8 mouse cellular contexts compared by ENCODE assay signal in genomic region chr17:35052271-35052798, GRCm38 (mm10). TPM values are rescaled to one million over a fixed set of nuclear protein-coding genes. Genes with fewer than 3 reads are reported as not detected.
DNase-seq lines count a peak whose midpoint lies in the region; ATAC-seq lines count a peak whose summit lies in the region.
"Had no signal": no experiment of that assay in that cellular context is flagged by ENCODE, and none has a peak within 500 bp of the region (broad histone marks: within the 10 kb centered on the region; RNA-seq: fewer than 3 reads in every experiment).

No protein-coding gene starts in this region.

- H3K9ac ChIP-seq in lung, embryonic 15.5 days = peak overlapping the region; percentile 78
- peak overlapping the region; percentile 77 for H3K9ac ChIP-seq in limb, embryonic 12.5 days (replicated peaks)
- H3K9ac ChIP-seq in stomach, embryonic 14.5 days (replicated peaks; ENCODE audit: low read depth, low read length) = peak overlapping the region; percentile 45

- peak overlapping the region; percentile 94 for H3K4me2 ChIP-seq in lung, embryonic 15.5 days
- peak overlapping the region; percentile 86 for H3K4me2 ChIP-seq in limb, embryonic 12.5 days
- H3K4me2 ChIP-seq in stomach, embryonic 14.5 days (replicated peaks; ENCODE audit: low read depth, low read length) = peak overlapping the region; percentile 90

- peak overlapping the region; percentile 99 for H3K27ac ChIP-seq in lung, embryonic 15.5 days
- H3K27ac ChIP-seq in forebrain, embryonic 10.5 days = peak overlapping the region; percentile 98
- H3K27ac ChIP-seq in limb, embryonic 12.5 days = peak overlapping the region; percentile 95
- peak overlapping the region; percentile 100 for H3K27ac ChIP-seq in stomach, embryonic 14.5 days (ENCODE audit: low read length)

- WGBS in lung, embryonic 15.5 days = 66% methylated on average over 12 of the region's 12 CpGs
- 85% methylated on average over 12 of the region's 12 CpGs for WGBS in forebrain, embryonic 10.5 days
- 89% methylated on average over 12 of the region's 12 CpGs for WGBS in limb, embryonic 12.5 days
- WGBS in stomach, embryonic 14.5 days = 71% methylated on average over 12 of the region's 12 CpGs

- H3K36me3 ChIP-seq in lung, embryonic 15.5 days = peaks cover 47% of the 10 kb centered on the region
- H3K36me3 ChIP-seq in forebrain, embryonic 10.5 days (replicated peaks) = peaks cover 52% of the 10 kb centered on the region
- H3K36me3 ChIP-seq in limb, embryonic 12.5 days = peaks cover 49% of the 10 kb centered on the region
- H3K36me3 ChIP-seq in stomach, embryonic 14.5 days (ENCODE audit: control insufficient read depth, insufficient read depth, low read length) = peaks cover 47% of the 10 kb centered on the region

- no peaks in the 10 kb centered on the region for H3K9me3 ChIP-seq in lung, embryonic 15.5 days
- peaks cover 8% of the 10 kb centered on the region; the same call in 1 of the 2 replicates for H3K9me3 ChIP-seq in forebrain, embryonic 10.5 days
- H3K9me3 ChIP-seq in limb, embryonic 12.5 days = no peaks in the 10 kb centered on the region
- H3K9me3 ChIP-seq in stomach, embryonic 14.5 days (ENCODE audit: control insufficient read depth, low read depth, low read length) = no peaks in the 10 kb centered on the region

- ATAC-seq in lung, embryonic 15.5 days (ENCODE audit: borderline replicate concordance, extremely low read depth, low FRiP score, low TSS enrichment) = no peak
- no peak for ATAC-seq in limb, embryonic 12.5 days (ENCODE audit: insufficient number of reproducible peaks, insufficient read depth, low FRiP score, low TSS enrichment, low read depth)
- no peak for ATAC-seq in stomach, embryonic 14.5 days (ENCODE audit: insufficient number of reproducible peaks, insufficient read depth, low FRiP score, low read depth)
- ATAC-seq in monocyte, adult 5-6 weeks (replicated peaks; ENCODE audit: insufficient number of reproducible peaks, low FRiP score, low TSS enrichment, poor library complexity, severe bottlenecking) = no peak

- no peaks in the 10 kb centered on the region for H3K27me3 ChIP-seq in lung, embryonic 15.5 days
- H3K27me3 ChIP-seq in forebrain, embryonic 10.5 days (ENCODE audit: poor library complexity, severe bottlenecking) = no peaks in the 10 kb centered on the region
- H3K27me3 ChIP-seq in limb, embryonic 12.5 days = no peaks in the 10 kb centered on the region
- H3K27me3 ChIP-seq in stomach, embryonic 14.5 days (ENCODE audit: control insufficient read depth, insufficient read depth, low read length) = no peaks in the 10 kb centered on the region

- peaks cover 40% of the 10 kb centered on the region for H3K4me1 ChIP-seq in lung, embryonic 15.5 days
- peaks cover 57% of the 10 kb centered on the region for H3K4me1 ChIP-seq in forebrain, embryonic 10.5 days
- peaks cover 40% of the 10 kb centered on the region for H3K4me1 ChIP-seq in limb, embryonic 12.5 days (replicated peaks)
- peaks cover 32% of the 10 kb centered on the region for H3K4me1 ChIP-seq in stomach, embryonic 14.5 days (ENCODE audit: control insufficient read depth, insufficient read depth, low read length)

- no peak for DNase-seq in lung, adult 18-20 months
- no peak for DNase-seq in forebrain, embryonic 10.5 days (ENCODE audit: extremely low spot score, low spot score)
- DNase-seq in gastrocnemius, adult 18-20 months (ENCODE audit: low spot score) = no peak

- H3K4me3 ChIP-seq in lung, embryonic 15.5 days = peak overlapping the region; percentile 71
- H3K4me3 ChIP-seq in forebrain, embryonic 10.5 days = peak overlapping the region; percentile 72
- H3K4me3 ChIP-seq in limb, embryonic 12.5 days (replicated peaks) = peak overlapping the region; percentile 70
- peak overlapping the region; percentile 78 for H3K4me3 ChIP-seq in stomach, embryonic 14.5 days (ENCODE audit: low read depth, low read length)

RNA-seq across cellular contexts. Expression of gene Clic1, which starts 2.6 kb away (rescaled TPM):
- 283 and 300 TPM in 2 replicates for polyA plus RNA-seq in lung, embryonic 15.5 days (2015; fragmentation: Nextera tagmentation; extraction: Ambion mirVana)
- polyA plus RNA-seq in forebrain, embryonic 10.5 days (2016; fragmentation: Nextera tagmentation; extraction: Ambion mirVana) = 174 and 179 TPM in 2 replicates
- 194 and 195 TPM in 2 replicates for polyA plus RNA-seq in limb, embryonic 12.5 days (2016; fragmentation: Nextera tagmentation; extraction: Ambion mirVana)
- 83.0 and 88.5 TPM in 2 replicates for polyA plus RNA-seq in stomach, embryonic 14.5 days (2014; fragmentation: Nextera tagmentation; extraction: Ambion mirVana)
- 356 to 514 TPM (median 477 TPM) in 3 replicates for total RNA-seq in monocyte, adult 5-6 weeks (2017)
- total RNA-seq in gastrocnemius, adult 18-20 months (2021) = 10 to 100 TPM in 1 of 2 experiments, 1 to 10 TPM in 1; 7.5 to 11.6 TPM

RNA-seq across cellular contexts. Expression of gene Msh5, which starts 5.8 kb away (rescaled TPM):
- polyA plus RNA-seq in lung, embryonic 15.5 days (2015; fragmentation: Nextera tagmentation; extraction: Ambion mirVana) = 4.4 TPM in 2 replicates
- 4.3 and 5.1 TPM in 2 replicates for polyA plus RNA-seq in forebrain, embryonic 10.5 days (2016; fragmentation: Nextera tagmentation; extraction: Ambion mirVana)
- polyA plus RNA-seq in limb, embryonic 12.5 days (2016; fragmentation: Nextera tagmentation; extraction: Ambion mirVana) = 2.9 and 3.4 TPM in 2 replicates
- 3.6 and 3.8 TPM in 2 replicates for polyA plus RNA-seq in stomach, embryonic 14.5 days (2014; fragmentation: Nextera tagmentation; extraction: Ambion mirVana)
- 0.76 to 1.6 TPM in 2 of 3 replicates, not detected in the other for total RNA-seq in monocyte, adult 5-6 weeks (2017)
- under 1 TPM in 1 of 2 experiments, not detected in 1; 0.28 TPM for total RNA-seq in gastrocnemius, adult 18-20 months (2021)

RNA-seq across cellular contexts. Expression of gene Ddah2, which starts 6.5 kb away (rescaled TPM):
- 330 and 333 TPM in 2 replicates for polyA plus RNA-seq in lung, embryonic 15.5 days (2015; fragmentation: Nextera tagmentation; extraction: Ambion mirVana)
- 414 and 441 TPM in 2 replicates for polyA plus RNA-seq in forebrain, embryonic 10.5 days (2016; fragmentation: Nextera tagmentation; extraction: Ambion mirVana)
- polyA plus RNA-seq in limb, embryonic 12.5 days (2016; fragmentation: Nextera tagmentation; extraction: Ambion mirVana) = 489 and 492 TPM in 2 replicates
- polyA plus RNA-seq in stomach, embryonic 14.5 days (2014; fragmentation: Nextera tagmentation; extraction: Ambion mirVana) = 292 and 322 TPM in 2 replicates
- total RNA-seq in monocyte, adult 5-6 weeks (2017) = 1.1 TPM in 1 of 3 replicates, not detected in the others
- 1 to 10 TPM; 4.5 to 8.7 TPM for total RNA-seq in gastrocnemius, adult 18-20 months (2021)

RNA-seq across cellular contexts. Expression of gene Ly6g6c, which starts 12.9 kb away (rescaled TPM):
- polyA plus RNA-seq in lung, embryonic 15.5 days (2015; fragmentation: Nextera tagmentation; extraction: Ambion mirVana) = 0.36 and 0.39 TPM in 2 replicates
- 0.25 TPM in 1 of 2 replicates, not detected in the other for polyA plus RNA-seq in forebrain, embryonic 10.5 days (2016; fragmentation: Nextera tagmentation; extraction: Ambion mirVana)
- not detected in 2 replicates for polyA plus RNA-seq in limb, embryonic 12.5 days (2016; fragmentation: Nextera tagmentation; extraction: Ambion mirVana)
- 0.30 and 0.63 TPM in 2 replicates for polyA plus RNA-seq in stomach, embryonic 14.5 days (2014; fragmentation: Nextera tagmentation; extraction: Ambion mirVana)
- total RNA-seq in monocyte, adult 5-6 weeks (2017) = not detected in 3 replicates
- not detected for total RNA-seq in gastrocnemius, adult 18-20 months (2021)
- total RNA-seq: left cerebral cortex, postnatal 10 days had no signal

RNA-seq across cellular contexts. Expression of gene Mpig6b, which starts 13.6 kb away (rescaled TPM):
- polyA plus RNA-seq in lung, embryonic 15.5 days (2015; fragmentation: Nextera tagmentation; extraction: Ambion mirVana) = 0.67 and 0.93 TPM in 2 replicates
- 0.59 and 0.72 TPM in 2 replicates for polyA plus RNA-seq in forebrain, embryonic 10.5 days (2016; fragmentation: Nextera tagmentation; extraction: Ambion mirVana)
- polyA plus RNA-seq in limb, embryonic 12.5 days (2016; fragmentation: Nextera tagmentation; extraction: Ambion mirVana) = 0.68 and 0.76 TPM in 2 replicates
- 0.97 and 1.3 TPM in 2 replicates for polyA plus RNA-seq in stomach, embryonic 14.5 days (2014; fragmentation: Nextera tagmentation; extraction: Ambion mirVana)
- 0.57 to 3.1 TPM (median 0.75 TPM) in 3 replicates for total RNA-seq in monocyte, adult 5-6 weeks (2017)
- total RNA-seq in gastrocnemius, adult 18-20 months (2021) = not detected
- total RNA-seq: left cerebral cortex, postnatal 10 days had no signal
